Mouse (Mus musculus): ENCODE measurements around the gene Tbx19. TPM values are rescaled to one million over a fixed set of nuclear protein-coding genes. Genes with fewer than 3 reads are reported as not detected.

The Tbx19 gene
- total and polyA plus RNA-seq, 3 experiments, result 0.04 to 0.66 (median 0.44) TPM

- Histone ChIP-seq H3K9ac (ENCODE audit: insufficient read depth, low read depth) (peak overlapping the region; percentile 93), H3K4me3 (replicated peaks in 1 of 3; ENCODE audit: low read depth in 2 of 3, low read length in 2 of 3, poor library complexity in 1 of 3) (peak overlapping the region; percentile 73 to 92 (median 79)), H3K27me3 (replicated peaks) (no peaks in the 10 kb centered on the region), H3K4me2 (ENCODE audit: insufficient read depth, low read depth, poor library complexity, severe bottlenecking) (peak overlapping the region; percentile 85), H3K27ac (ENCODE audit: insufficient read depth, low read depth) (peak overlapping the region; percentile 80), H3K79me2 (replicated peaks; ENCODE audit: control insufficient read depth, extremely low read depth, insufficient read depth, poor library complexity, severe bottlenecking) (peaks cover 40% of the 10 kb centered on the region), H3K9me3 (replicated peaks; ENCODE audit: low read length) (no peaks in the 10 kb centered on the region), H3K36me3 (replicated peaks in 1 of 2; ENCODE audit: control insufficient read depth in 1 of 2, insufficient read depth in 1 of 2, low read length in 1 of 2) (peaks cover 7 to 21% of the 10 kb centered on the region in 2 experiments), H3K4me1 (ENCODE audit: control insufficient read depth in 1 of 2, insufficient read depth in 2 of 2) (peaks cover 33 to 53% of the 10 kb centered on the region in 2 experiments)
- DNase-seq (ENCODE audit: extremely low read depth), result peak; percentile 49
- in situ Hi-C loops (cut with MboI; ENCODE audit: low pct_ligation_motif_present, low pct_unique_long_range_greater_than_20kb, low sequenced_read_pairs), result no loop called here
- TF ChIP-seq ZC3H11A (IDR thresholded peaks at IDR 0.05; ENCODE audit: low read depth, low read length) (no peak), ELF1 (IDR thresholded peaks at IDR 0.05; ENCODE audit: low read depth, low read length) (peak; percentile 38; the same call in 1 of the 2 replicates), UBTF (IDR thresholded peaks at IDR 0.05; ENCODE audit: low read depth, low read length) (no peak), MAZ (IDR thresholded peaks at IDR 0.05; ENCODE audit: low read depth, low read length) (peak; percentile 61), TBP (conservative IDR thresholded peaks at IDR 0.05; ENCODE audit: low read depth, low read length) (peak; percentile 52; the same call in 1 of the 2 replicates), ZNF384 (IDR thresholded peaks at IDR 0.05; ENCODE audit: low read depth, low read length) (peak; percentile 49; the same call in 1 of the 2 replicates), POLR2AphosphoS2 (IDR thresholded peaks at IDR 0.05; ENCODE audit: low read depth, low read length) (no peak), BHLHE40 (IDR thresholded peaks at IDR 0.05; ENCODE audit: low read depth, low read length) (0 out of 2 replicates have a peak, but pooled peaks have one; percentile 6), CHD1 (IDR thresholded peaks at IDR 0.05; ENCODE audit: low read depth, low read length) (peak; percentile 59; the same call in 1 of the 2 replicates), TCF12 (IDR thresholded peaks at IDR 0.05; ENCODE audit: low read depth, low read length) (0 out of 2 replicates have a peak, but pooled peaks have one; percentile 22), CHD2 (IDR thresholded peaks at IDR 0.05; ENCODE audit: low read length) (no peak), PAX5 (IDR thresholded peaks at IDR 0.05; ENCODE audit: low read length) (no peak), ETS1 (conservative IDR thresholded peaks at IDR 0.05; ENCODE audit: low read depth, low read length) (peak; percentile 73), ZMIZ1 (IDR thresholded peaks at IDR 0.05; ENCODE audit: low read depth, low read length) (0 out of 2 replicates have a peak, but pooled peaks have one; percentile 37), MYC (IDR thresholded peaks at IDR 0.05; ENCODE audit: low read depth, low read length) (peak; percentile 29; the same call in 1 of the 2 replicates), MEF2A (IDR thresholded peaks at IDR 0.05; ENCODE audit: borderline replicate concordance, low read depth, low read length) (peak; percentile 56; the same call in 1 of the 2 replicates), IRF4 (IDR thresholded peaks at IDR 0.05; ENCODE audit: low read depth, low read length) (no peak)
- dilution Hi-C loops (cut with MboI; ENCODE audit: extremely low pct_ligation_motif_present, extremely low pct_unique_long_range_greater_than_20kb, low sequenced_read_pairs), result no loop called here
These were observed 32.2 kb upstream of the Tbx19 start for GRCm38 (mm10) chr1:165192714-165193264.

GRCm38 (mm10) chr1:165192102-165192501, 31.5 kb upstream of the Tbx19 start:
- Histone ChIP-seq H3K36me3 (replicated peaks in 1 of 2; ENCODE audit: control insufficient read depth in 1 of 2, insufficient read depth in 1 of 2, low read length in 1 of 2) (peaks cover 12 to 28% of the 10 kb centered on the region in 2 experiments), H3K9ac (ENCODE audit: insufficient read depth, low read depth) (peak overlapping the region; percentile 93), H3K4me1 (ENCODE audit: control insufficient read depth in 1 of 2, insufficient read depth in 2 of 2) (peaks cover 37 to 60% of the 10 kb centered on the region in 2 experiments), H3K27me3 (replicated peaks) (no peaks in the 10 kb centered on the region), H3K4me2 (ENCODE audit: insufficient read depth, low read depth, poor library complexity, severe bottlenecking) (peak overlapping the region; percentile 85), H3K79me2 (replicated peaks; ENCODE audit: control insufficient read depth, extremely low read depth, insufficient read depth, poor library complexity, severe bottlenecking) (peaks cover 40% of the 10 kb centered on the region), H3K9me3 (replicated peaks; ENCODE audit: low read length) (no peaks in the 10 kb centered on the region), H3K4me3 (replicated peaks in 1 of 3; ENCODE audit: low read depth in 2 of 3, low read length in 2 of 3, poor library complexity in 1 of 3) (peak overlapping the region; percentile 36 to 79 (median 73)), H3K27ac (ENCODE audit: insufficient read depth, low read depth) (peak overlapping the region; percentile 80; the same call in 1 of the 2 replicates)
- peak; percentile 60 for DNase-seq (ENCODE audit: extremely low read depth)
- TF ChIP-seq PAX5 (IDR thresholded peaks at IDR 0.05; ENCODE audit: low read length) (no peak), CHD1 (IDR thresholded peaks at IDR 0.05; ENCODE audit: low read depth, low read length) (no peak), JUN (IDR thresholded peaks at IDR 0.05; ENCODE audit: insufficient read depth, low read depth, low read length) (peak; percentile 34; the same call in 1 of the 2 replicates), TCF12 (IDR thresholded peaks at IDR 0.05; ENCODE audit: low read depth, low read length) (no peak), EP300 (IDR thresholded peaks at IDR 0.05; ENCODE audit: low read length) (0 out of 2 replicates have a peak, but pooled peaks have one; percentile 23), KAT2A (IDR thresholded peaks at IDR 0.05; ENCODE audit: insufficient replicate concordance, low read length) (no peak), MEF2A (IDR thresholded peaks at IDR 0.05; ENCODE audit: borderline replicate concordance, low read depth, low read length) (no peak), ZNF384 (IDR thresholded peaks at IDR 0.05; ENCODE audit: low read depth, low read length) (peak; percentile 91), BHLHE40 (IDR thresholded peaks at IDR 0.05; ENCODE audit: low read depth, low read length) (peak; percentile 38), ETS1 (conservative IDR thresholded peaks at IDR 0.05; ENCODE audit: low read depth, low read length) (peak; percentile 59; the same call in 1 of the 2 replicates), UBTF (IDR thresholded peaks at IDR 0.05; ENCODE audit: low read depth, low read length) (no peak), ZKSCAN1 (IDR thresholded peaks at IDR 0.05; ENCODE audit: borderline replicate concordance, low read depth, low read length) (no peak)
- in situ Hi-C loops (cut with MboI; ENCODE audit: low pct_ligation_motif_present, low pct_unique_long_range_greater_than_20kb, low sequenced_read_pairs), result no loop called here
- dilution Hi-C loops (cut with MboI; ENCODE audit: extremely low pct_ligation_motif_present, extremely low pct_unique_long_range_greater_than_20kb, low sequenced_read_pairs), result no loop called here
